ENCODE assay signal across 21 mouse cellular contexts in genomic region chr16:30054541-30054940, GRCm38 (mm10). TPM values are rescaled to one million over a fixed set of nuclear protein-coding genes. Genes with fewer than 3 reads are reported as not detected.
A peak's percentile ranks its signal among the peaks of the same experiment; 100 is the strongest.
DNase-seq lines count a peak whose midpoint lies in the region; TF ChIP-seq lines count a peak whose summit lies in the region.
"Had no signal": no experiment of that assay in that cellular context is flagged by ENCODE, and none has a peak within 500 bp of the region (broad histone marks: within the 10 kb centered on the region; RNA-seq: fewer than 3 reads in every experiment).

No protein-coding gene starts in this region.

- no peaks in the 10 kb centered on the region for H3K9me3 ChIP-seq in limb, embryonic 10.5 days (replicated peaks)
- H3K9me3 ChIP-seq: embryonic facial prominence, embryonic 13.5 days; G1E; hindbrain, embryonic 12.5 days; hindbrain, embryonic 15.5 days had no signal

- WGBS in limb, embryonic 10.5 days, result 67% methylated on average over 4 of the region's 4 CpGs

- no peak overlapping the region for H3K27ac ChIP-seq in gastrocnemius, adult 2 months
- peak overlapping the region; percentile 19; the same call in 1 of the 2 replicates for H3K27ac ChIP-seq in limb, embryonic 10.5 days
- H3K27ac ChIP-seq: embryonic facial prominence, embryonic 13.5 days; hindbrain, embryonic 12.5 days; hindbrain, embryonic 15.5 days had no signal

- peaks cover 42% of the 10 kb centered on the region for H3K27me3 ChIP-seq in limb, embryonic 10.5 days (ENCODE audit: low read depth, poor library complexity, severe bottlenecking)
- H3K27me3 ChIP-seq: embryonic facial prominence, embryonic 13.5 days; Patski had no signal

- no peak for TF ChIP-seq CTCF in gastrocnemius, adult 2 months (IDR thresholded peaks at IDR 0.05)

- intact Hi-C loops in gastrocnemius, adult 2 months (cut with DNase I), result no loop called here

- peaks cover 48% of the 10 kb centered on the region for H3K4me1 ChIP-seq in limb, embryonic 10.5 days

- no peak overlapping the region for H3K4me3 ChIP-seq in gastrocnemius, adult 2 months
- no peak overlapping the region for H3K4me3 ChIP-seq in limb, embryonic 10.5 days
- H3K4me3 ChIP-seq: embryonic facial prominence, embryonic 13.5 days; erythroblast, embryonic 14.5 days; hindbrain, embryonic 12.5 days; hindbrain, embryonic 15.5 days had no signal

- DNase-seq in adrenal gland, adult 2 months, result peak; percentile 32
- no peak for DNase-seq in adrenal gland, postnatal 14 days
- peak; percentile 6 for DNase-seq in gastrocnemius, adult 2 months
- DNase-seq in gastrocnemius, adult 8-10 months (ENCODE audit: low spot score in 2 of 2), result no peak
- no peak for DNase-seq in limb, embryonic 10.5 days (ENCODE audit: low spot score)
- no peak for DNase-seq in cerebellum, adult 11-12 months
- no peak for DNase-seq in ovary, postnatal 10 days (ENCODE audit: low spot score)
- DNase-seq: adrenal gland, postnatal 10 days; B cell, adult 2 months; cerebellum, adult 2 months; cerebellum, adult 9-11 months; cerebellum, postnatal 25 days; gastrocnemius, postnatal 14 days; heart, adult 11 months; kidney, adult 18-20 months had no signal

- no peaks in the 10 kb centered on the region for H3K36me3 ChIP-seq in limb, embryonic 10.5 days
- H3K36me3 ChIP-seq: embryonic facial prominence, embryonic 13.5 days; G1E; hindbrain, embryonic 12.5 days; hindbrain, embryonic 15.5 days had no signal

RNA-seq across cellular contexts. Expression of gene Hes1, which starts 9.6 kb away (rescaled TPM):
- 10 to 100 TPM; 13.3 to 40.9 TPM for total RNA-seq in adrenal gland, adult 2 months (2021)
- polyA plus RNA-seq in adrenal gland, adult 2 months (2012; rRNA removed), result 199 and 336 TPM in 2 replicates
- 21.0 and 26.6 TPM in 2 replicates for total RNA-seq in adrenal gland, postnatal 14 days (2021)
- 10 to 100 TPM in 1 of 2 experiments, 1 to 10 TPM in 1; 9.5 to 11.1 TPM for total RNA-seq in gastrocnemius, adult 2 months (2021)
- 10 to 100 TPM in 2 of 4 experiments, 1 to 10 TPM in 2; 8.9 to 13.4 (median 9.9) TPM for total RNA-seq in gastrocnemius, adult 8-10 months (2022)
- polyA plus RNA-seq in limb, embryonic 10.5 days (2016; fragmentation: Nextera tagmentation; extraction: Ambion mirVana), result 39.5 and 45.5 TPM in 2 replicates

Comparison
In these comparisons a context has a peak if more than half of its experiments do, and no peak if none do; other contexts are left out.
1. DNase-seq: peak in adrenal gland, adult 2 months (single experiment) and gastrocnemius, adult 2 months (single experiment); none in adrenal gland, postnatal 14 days (single experiment), gastrocnemius, adult 8-10 months (0 of 2), limb, embryonic 10.5 days (single experiment), cerebellum, adult 11-12 months (single experiment) and ovary, postnatal 10 days (single experiment).